Mouse (Mus musculus) stomach, embryonic 16.5 days (tissue): Measurements from ENCODE around the gene Zkscan6. TPM values are rescaled to one million over a fixed set of nuclear protein-coding genes. Genes with fewer than 3 reads are reported as not detected.

Source experiments
- ATAC-seq: fragments of 200-750 bp; cut with Nextera tagmentation; 2 replicates; pipeline ENCODE4 v1.8.0; 2017; ENCODE audit warnings: moderate number of reproducible peaks, moderate TSS enrichment; ENCODE audit not compliant: insufficient read depth, low FRiP score
- H3K27ac ChIP-seq: fragments of 300-500 bp; sonication (generic); 2 replicates; pipeline ENCODE4 v1.5.1; 2014; ENCODE audit warnings: low read length
- H3K27me3 ChIP-seq: fragments of 300-500 bp; sonication (generic); 2 replicates; pipeline ENCODE4 v1.6.1; 2014; ENCODE audit warnings: low read length, control low read depth, mixed read lengths; ENCODE audit not compliant: control insufficient read depth, insufficient read depth
- H3K36me3 ChIP-seq: fragments of 300-500 bp; sonication (generic); 2 replicates; pipeline ENCODE4 v1.6.1; 2014; ENCODE audit warnings: low read length; ENCODE audit not compliant: control insufficient read depth, insufficient read depth
- H3K4me1 ChIP-seq: fragments of 300-500 bp; sonication (generic); 2 replicates; pipeline ENCODE4 v1.6.1; 2014; ENCODE audit warnings: low read length, control low read depth, mixed read lengths; ENCODE audit not compliant: control insufficient read depth, insufficient read depth
- H3K4me2 ChIP-seq: fragments of 300-500 bp; sonication (generic); 2 replicates; pipeline ENCODE4 v1.6.1; 2014; ENCODE audit warnings: low read depth, low read length, mixed read lengths
- H3K4me3 ChIP-seq: fragments of 300-500 bp; sonication (generic); replicated peaks from 2 replicates; pipeline ENCODE4 v1.5.1; 2014; ENCODE audit warnings: mild to moderate bottlenecking, low read length
- H3K9ac ChIP-seq: fragments of 300-500 bp; sonication (generic); 2 replicates; pipeline ENCODE4 v1.6.1; 2014; ENCODE audit warnings: low read length
- H3K9me3 ChIP-seq: fragments of 300-500 bp; sonication (generic); replicated peaks from 2 replicates; pipeline ENCODE4 v1.6.1; 2016; ENCODE audit warnings: low read length, control low read depth; ENCODE audit not compliant: control insufficient read depth
- WGBS: fragments of 180-500 bp; shearing (Covaris S2); extraction: QIAGEN DNeasy Blood & Tissue Kit; methylation state at CpG from one replicate; pipeline ENCODE4 v1.1.7; 2014; 5-methylcytosine and 5-hydroxymethylcytosine counted together
- polyA plus RNA-seq: library from polyadenylated mRNA; unstranded; fragments of >200 nt; fragmentation: Nextera tagmentation; extraction: Ambion mirVana; gene quantifications from 2 replicates; pipeline ENCODE4 v1.2.1, GENCODE M21; 2015

The Zkscan6 gene
- polyA plus RNA-seq, 1 experiment from 2014 or later = 15.9 TPM

- Histone ChIP-seq H3K27me3 (no peaks in the 10 kb centered on the region), H3K4me2 (no peak overlapping the region), H3K9me3 (no peaks in the 10 kb centered on the region), H3K27ac (no peak overlapping the region), H3K4me3 (no peak overlapping the region), H3K36me3 (no peaks in the 10 kb centered on the region; the same call in 1 of the 2 replicates), H3K4me1 (peaks cover 29% of the 10 kb centered on the region), H3K9ac (no peak overlapping the region)
- ATAC-seq = no peak
- 36% methylated on average over 5 of the region's 5 CpGs for WGBS
Measured at GRCm38 (mm10) chr11:65777810-65778209, 29.2 kb upstream of the Zkscan6 start.

GRCm38 (mm10) chr11:65779066-65779465, 27.9 kb upstream of the Zkscan6 start:
- no peak overlapping the region for H3K27ac ChIP-seq
- no peak for ATAC-seq
- no peak overlapping the region for H3K4me2 ChIP-seq
- H3K27me3 ChIP-seq = no peaks in the 10 kb centered on the region
- 43% methylated on average over 1 of the region's 1 CpGs for WGBS
- H3K4me3 ChIP-seq = no peak overlapping the region
- H3K36me3 ChIP-seq = no peaks in the 10 kb centered on the region; the same call in 1 of the 2 replicates
- H3K9ac ChIP-seq = no peak overlapping the region
- H3K4me1 ChIP-seq = peaks cover 20% of the 10 kb centered on the region
- H3K9me3 ChIP-seq = no peaks in the 10 kb centered on the region

- Histone ChIP-seq H3K4me1 (peaks cover 20% of the 10 kb centered on the region), H3K4me3 (no peak overlapping the region), H3K9ac (no peak overlapping the region), H3K27ac (no peak overlapping the region), H3K4me2 (no peak overlapping the region), H3K9me3 (no peaks in the 10 kb centered on the region), H3K36me3 (no peaks in the 10 kb centered on the region; the same call in 1 of the 2 replicates), H3K27me3 (no peaks in the 10 kb centered on the region)
- 91% methylated on average over 1 of the region's 1 CpGs for WGBS
- no peak for ATAC-seq
Measured at GRCm38 (mm10) chr11:65779578-65779977, 27.4 kb upstream of the Zkscan6 start.

GRCm38 (mm10) chr11:65781596-65781995, 25.4 kb upstream of the Zkscan6 start:
- WGBS = 70% methylated on average over 3 of the region's 3 CpGs
- no peak for ATAC-seq

GRCm38 (mm10) chr11:65786160-65786559, 20.8 kb upstream of the Zkscan6 start:
- no peak overlapping the region for H3K27ac ChIP-seq
- peak overlapping the region; percentile 13; the same call in 1 of the 2 replicates for H3K4me3 ChIP-seq
- ATAC-seq = no peak
- whole genome bisulfite sequencing = 84% methylated on average over 2 of the region's 2 CpGs
- no peak overlapping the region for H3K9ac ChIP-seq
- no peaks in the 10 kb centered on the region for H3K36me3 ChIP-seq
- H3K9me3 ChIP-seq = no peaks in the 10 kb centered on the region
- H3K27me3 ChIP-seq = no peaks in the 10 kb centered on the region
- H3K4me1 ChIP-seq = peaks cover 11% of the 10 kb centered on the region
- peak overlapping the region; percentile 86 for H3K4me2 ChIP-seq

More at GRCm38 (mm10) chr11:65781596-65781995, 25.4 kb upstream of the Zkscan6 start:
- Histone ChIP-seq H3K4me2 (no peak overlapping the region), H3K4me1 (peaks cover 22% of the 10 kb centered on the region), H3K4me3 (no peak overlapping the region), H3K9ac (no peak overlapping the region), H3K36me3 (no peaks in the 10 kb centered on the region; the same call in 1 of the 2 replicates), H3K27ac (no peak overlapping the region), H3K27me3 (no peaks in the 10 kb centered on the region), H3K9me3 (no peaks in the 10 kb centered on the region)

- peak overlapping the region; percentile 99 for H3K9ac ChIP-seq
- ATAC-seq = peak; percentile 81
- no peaks in the 10 kb centered on the region for H3K36me3 ChIP-seq
- H3K4me2 ChIP-seq = peak overlapping the region; percentile 86
- WGBS = under 1% methylated on average over 67 of the region's 71 CpGs
- no peaks in the 10 kb centered on the region for H3K9me3 ChIP-seq
- H3K27me3 ChIP-seq = no peaks in the 10 kb centered on the region
- peaks cover 11% of the 10 kb centered on the region for H3K4me1 ChIP-seq
- H3K4me3 ChIP-seq = peak overlapping the region; percentile 98
- H3K27ac ChIP-seq = peak overlapping the region; percentile 74
Measured at GRCm38 (mm10) chr11:65787421-65788151, 19.4 kb upstream of the Zkscan6 start.

- Histone ChIP-seq H3K9me3 (no peaks in the 10 kb centered on the region), H3K4me3 (peak within 1 kb of the TSS; percentile 98), H3K36me3 (no peaks in the 10 kb centered on the region), H3K27ac (peak within 1 kb of the TSS; percentile 74), H3K4me2 (peak within 1 kb of the TSS; percentile 86), H3K4me1 (peaks cover 11% of the 10 kb centered on the region), H3K9ac (peak within 1 kb of the TSS; percentile 99), H3K27me3 (no peaks in the 10 kb centered on the region)
- WGBS = under 1% methylated on average over 36 of the region's 36 CpGs
- ATAC-seq = peak; percentile 99
Measured at GRCm38 (mm10) chr11:65788154-65788553, 18.8 kb upstream of the Zkscan6 start, which contains the start of gene Map2k4. Map2k4 (minus strand) TSS chr11:65788297.

GRCm38 (mm10) chr11:65794428-65795219, 12.4 kb upstream of the Zkscan6 start:
- no peak overlapping the region for H3K4me2 ChIP-seq
- no peak overlapping the region for H3K27ac ChIP-seq
- H3K27me3 ChIP-seq = no peaks in the 10 kb centered on the region
- no peak overlapping the region for H3K4me3 ChIP-seq
- H3K9ac ChIP-seq = no peak overlapping the region
- H3K4me1 ChIP-seq = no peaks in the 10 kb centered on the region
- H3K36me3 ChIP-seq = no peaks in the 10 kb centered on the region
- H3K9me3 ChIP-seq = no peaks in the 10 kb centered on the region
- no peak for ATAC-seq
- WGBS = 49% methylated on average over 10 of the region's 10 CpGs

- 73% methylated on average over 1 of the region's 1 CpGs for WGBS
- H3K4me1 ChIP-seq = no peaks in the 10 kb centered on the region
- H3K27ac ChIP-seq = no peak overlapping the region
- no peaks in the 10 kb centered on the region for H3K27me3 ChIP-seq
- H3K4me3 ChIP-seq = no peak overlapping the region
- H3K36me3 ChIP-seq = no peaks in the 10 kb centered on the region
- no peak overlapping the region for H3K9ac ChIP-seq
- ATAC-seq = no peak
- H3K9me3 ChIP-seq = no peaks in the 10 kb centered on the region
- no peak overlapping the region for H3K4me2 ChIP-seq
Measured at GRCm38 (mm10) chr11:65795896-65796295, 11.1 kb upstream of the Zkscan6 start.
